Mouse (Mus musculus) skeletal muscle tissue, adult 2 months (tissue): ENCODE measurements at regions not wholly inside any gene's neighbourhood (a gene's known extent, or its start where the extent isn't known, plus 50 kb on each side); places are given as distances from the start of the nearest gene placed in this dataset.
A peak's percentile ranks its signal among the peaks of the same experiment; 100 is the strongest.

Experiments used
- DNase-seq: peaks from one replicate; pipeline ENCODE4 v3.0.0-alpha.2; 2012; ENCODE audit warnings: low read depth, low spot score

DNA sequence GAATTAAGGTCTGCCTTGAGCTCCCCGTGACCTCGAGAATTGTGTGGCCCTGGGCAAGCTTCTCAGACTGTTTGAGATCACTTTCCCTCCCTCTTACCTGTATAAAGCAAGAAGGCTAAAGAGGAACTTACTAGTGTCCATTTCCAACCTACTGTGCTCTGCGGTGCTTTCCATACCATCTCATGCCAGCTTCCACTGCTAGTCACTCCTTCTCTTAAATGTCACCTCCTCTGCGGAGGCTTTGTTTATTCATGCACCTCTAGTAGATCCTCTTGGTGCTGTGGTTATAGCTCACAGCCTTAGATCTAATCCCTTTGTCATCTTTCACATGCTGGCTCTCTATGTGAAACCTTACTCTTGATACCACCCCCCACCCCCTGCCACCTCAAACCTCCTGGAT lies 2310.3 kb upstream of the Lrrc6 start:
- no peak for DNase-seq

DNA sequence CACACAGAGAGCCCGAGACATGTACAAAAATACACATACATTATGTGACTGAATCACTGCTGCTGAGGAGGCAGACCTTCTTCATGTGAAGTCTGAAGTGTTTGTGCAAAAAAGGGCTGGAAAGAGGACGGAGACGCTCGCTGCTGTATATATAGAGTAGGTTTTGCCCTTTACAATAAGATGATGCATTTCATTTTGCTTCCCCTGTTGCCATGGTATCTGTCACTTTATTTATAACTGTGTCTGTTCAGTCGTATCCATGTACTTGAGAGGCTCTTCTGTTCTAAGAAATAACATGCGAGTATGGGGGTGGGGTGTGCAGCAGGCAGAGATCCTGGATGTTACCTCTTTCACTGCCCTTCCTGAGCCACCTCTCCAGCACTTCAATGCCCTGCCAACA lies 2309.9 kb upstream of the Lrrc6 start:
- no peak for DNase-seq

DNA sequence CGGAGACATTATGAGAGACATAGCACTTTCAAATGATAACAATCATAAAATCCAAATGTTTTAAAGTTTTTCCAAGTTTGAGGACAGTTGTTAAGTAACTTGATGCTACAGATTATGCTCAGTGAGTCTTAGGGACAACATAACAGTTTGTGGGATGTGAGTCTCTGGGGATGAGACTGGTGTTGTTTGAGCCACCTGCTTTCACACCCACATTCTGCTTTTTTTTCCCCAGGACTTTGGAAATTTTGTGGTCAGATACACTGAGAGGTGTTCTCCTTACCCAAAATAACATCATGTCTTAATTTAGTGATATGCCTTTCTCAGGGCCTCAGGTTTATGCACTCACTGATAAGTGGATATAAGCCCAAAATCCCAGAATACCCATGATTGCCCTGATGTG lies 2307.5 kb upstream of the Lrrc6 start:
- DNase-seq: no peak

DNA sequence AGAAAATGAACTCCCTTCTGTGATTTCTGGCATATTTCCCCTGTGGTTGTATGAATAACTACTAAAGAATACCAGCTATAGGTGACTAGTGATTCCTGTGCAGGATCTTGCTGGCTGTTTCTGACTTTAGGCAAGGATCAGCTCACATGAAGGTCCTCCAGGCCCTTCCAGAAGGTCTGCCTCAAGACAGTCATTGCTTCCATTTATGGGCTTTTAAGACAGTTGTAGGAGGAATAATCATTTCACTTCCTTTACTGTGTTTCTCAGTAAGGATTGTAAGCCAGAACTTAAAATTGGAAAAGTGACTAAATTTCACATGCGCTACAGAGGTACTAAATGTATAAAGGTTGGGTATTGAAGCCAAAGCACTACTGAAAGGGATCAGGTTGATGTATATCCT lies 2303.5 kb upstream of the Lrrc6 start:
- no peak for DNase-seq

DNA sequence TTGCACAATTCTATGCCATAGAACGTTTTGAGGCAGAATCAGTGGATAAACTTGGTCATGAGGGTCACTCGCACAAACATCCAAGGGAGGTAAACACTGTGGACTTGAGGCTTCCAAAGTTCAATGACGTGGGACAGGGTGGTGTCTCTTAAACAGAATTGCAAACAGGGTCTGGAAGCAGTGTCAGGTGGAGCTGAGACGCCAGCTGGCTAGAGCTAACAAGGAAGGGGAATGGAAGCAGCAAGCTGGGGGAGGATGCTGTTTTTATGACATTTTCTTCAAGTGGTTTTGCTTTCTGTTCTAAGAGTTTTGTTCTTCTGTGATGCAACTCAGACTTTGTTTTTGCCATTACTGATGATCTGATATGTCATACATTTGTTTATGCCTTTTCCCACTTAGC lies 2301.1 kb upstream of the Lrrc6 start:
- no peak for DNase-seq

DNA sequence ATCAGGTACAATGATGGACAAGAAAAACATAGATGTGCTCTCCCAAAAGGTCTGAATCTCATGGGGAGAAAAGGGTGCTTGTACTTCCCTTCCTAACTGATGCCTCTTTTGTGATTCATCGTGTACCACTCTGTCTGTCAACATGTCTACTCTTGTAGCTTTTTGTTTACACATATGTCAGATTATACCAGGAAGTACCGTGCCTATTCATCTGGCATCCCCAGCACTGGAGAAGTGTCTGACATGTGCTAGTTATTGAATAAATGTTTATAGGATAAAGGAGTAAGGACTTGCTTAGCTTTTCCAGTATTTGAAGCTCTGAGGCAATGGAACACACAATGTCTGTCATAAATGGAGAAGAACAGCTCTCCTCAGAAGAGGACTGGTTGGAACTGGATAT lies 2296.7 kb upstream of the Lrrc6 start:
- DNase-seq: no peak

DNA sequence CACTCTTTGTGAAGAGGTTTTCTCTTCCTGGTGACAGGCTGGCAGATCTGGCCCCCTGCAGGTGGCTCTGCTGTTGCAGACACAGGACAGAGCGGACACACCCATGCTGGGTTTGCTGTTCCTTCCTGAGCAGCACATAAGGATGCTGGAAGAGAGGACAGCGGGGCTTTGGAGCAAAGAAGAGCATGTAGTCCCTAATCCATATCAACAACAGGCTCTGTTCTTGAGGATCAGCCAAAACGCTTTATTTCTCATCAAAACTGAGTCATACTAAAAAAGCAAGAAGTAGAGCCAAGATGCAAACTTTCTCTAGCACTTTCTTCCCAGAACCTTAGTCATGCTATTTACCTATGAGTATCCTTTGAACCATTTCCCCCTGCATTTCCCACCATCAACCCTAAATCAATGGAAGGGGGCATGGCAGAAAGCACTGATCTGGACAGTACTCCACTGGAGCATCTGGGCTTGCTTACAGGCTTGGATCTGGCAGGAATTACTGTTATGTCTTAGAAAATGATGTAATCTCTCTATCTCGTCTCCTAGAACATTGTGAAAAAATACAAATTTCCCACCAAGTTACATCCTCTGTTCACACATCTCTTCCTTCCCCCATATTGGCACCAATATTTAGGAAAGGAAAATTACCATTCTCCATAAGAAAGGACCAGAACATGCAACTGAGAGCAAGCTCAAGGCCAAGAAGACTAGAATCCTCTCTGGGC lies 2294.7 kb upstream of the Lrrc6 start:
- DNase-seq: peak; percentile 23

DNA sequence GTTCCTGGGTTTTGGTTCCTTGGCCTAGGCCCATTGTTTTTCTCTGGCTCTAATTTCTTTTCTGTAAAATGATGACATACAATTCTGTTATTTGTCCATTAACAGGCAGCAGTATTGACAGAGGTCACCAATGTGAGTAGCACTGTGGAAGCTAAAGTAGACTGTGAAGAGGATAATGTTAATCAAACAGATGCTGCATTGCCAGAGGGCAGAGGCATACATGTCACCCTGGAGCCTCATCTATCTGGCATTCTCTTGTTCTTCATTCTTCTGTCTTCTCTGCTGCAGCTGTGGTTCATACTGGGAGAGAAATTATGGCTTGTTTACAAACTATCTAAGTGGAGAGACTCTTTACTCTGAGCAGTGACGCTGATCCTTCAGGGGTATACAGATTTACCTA lies 2259.2 kb upstream of the Lrrc6 start:
- no peak for DNase-seq

DNA sequence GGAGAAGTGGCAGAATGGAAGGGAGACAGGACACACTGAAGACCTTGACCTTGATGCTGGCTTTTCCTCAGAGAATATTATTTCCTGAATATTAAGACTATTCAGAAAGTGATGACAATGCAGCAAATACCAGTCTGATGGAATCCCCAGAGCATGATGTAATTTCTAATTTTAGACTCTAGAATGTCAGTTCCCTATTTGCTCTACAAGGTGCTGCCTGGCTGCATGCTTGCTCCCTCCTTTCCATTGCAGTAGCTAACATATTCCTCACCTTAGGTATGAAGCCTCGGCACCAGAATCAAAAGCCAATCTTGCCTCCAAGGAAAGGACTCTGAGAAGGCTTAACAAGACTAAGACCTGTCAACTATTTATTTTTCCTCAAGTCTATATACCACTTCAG lies 2254.5 kb upstream of the Lrrc6 start:
- no peak for DNase-seq

DNA sequence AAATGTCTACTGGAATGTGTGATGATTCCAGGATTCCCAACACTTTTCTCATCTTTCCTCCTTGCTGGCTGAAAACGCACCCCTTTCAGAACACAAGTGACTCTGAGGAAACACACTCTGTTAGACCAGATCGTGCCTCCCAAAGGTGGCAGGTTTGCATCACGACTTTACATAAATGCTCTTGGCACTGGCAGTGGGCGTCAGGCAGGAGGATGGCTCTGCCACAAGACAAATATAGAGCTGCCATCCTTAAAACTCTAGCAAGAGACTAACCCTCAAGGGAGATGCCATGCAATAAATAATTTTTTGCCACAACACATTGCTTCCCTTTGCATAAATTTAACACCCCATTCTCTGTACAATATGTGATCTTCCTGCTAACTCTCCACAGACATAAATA lies 2254.1 kb upstream of the Lrrc6 start:
- no peak for DNase-seq

DNA sequence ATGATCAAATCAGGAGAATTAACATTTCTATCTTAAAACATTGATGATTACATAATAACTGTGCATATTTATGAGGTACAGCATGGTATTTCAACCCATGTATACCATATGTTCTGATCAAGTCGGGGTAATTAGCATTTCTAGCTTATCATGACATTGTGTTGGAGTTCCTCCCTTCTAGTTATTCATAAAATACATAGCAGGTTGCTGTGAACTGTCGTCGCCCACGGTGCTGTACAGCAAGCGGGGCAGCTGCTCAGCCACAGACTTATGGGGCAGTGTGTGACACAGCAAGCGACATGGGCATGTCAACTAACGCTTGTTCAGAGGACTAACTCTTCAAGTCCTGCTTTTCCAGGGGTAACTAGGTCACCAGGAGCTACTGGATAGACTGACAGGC lies 2238.6 kb upstream of the Lrrc6 start:
- no peak for DNase-seq

DNA sequence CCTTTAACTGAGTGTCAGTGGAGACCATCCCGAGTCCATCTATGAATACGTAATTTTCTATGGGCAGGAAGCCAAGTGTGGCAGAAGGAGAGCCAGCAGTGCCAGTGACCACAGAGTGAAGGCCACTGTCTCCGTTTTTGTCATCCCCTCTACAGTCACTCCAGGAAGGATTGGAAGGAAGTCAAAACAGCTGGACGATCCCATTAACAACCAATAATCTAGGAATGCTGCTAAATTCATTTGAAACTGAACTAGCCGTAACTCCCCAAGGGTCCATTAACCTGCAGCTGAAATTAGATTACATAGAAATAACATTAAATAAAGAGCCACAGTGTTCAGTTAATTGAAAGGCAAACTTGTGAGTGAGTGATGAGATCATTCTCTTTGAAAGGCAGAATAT lies 2220.5 kb upstream of the Lrrc6 start:
- DNase-seq: no peak

DNA sequence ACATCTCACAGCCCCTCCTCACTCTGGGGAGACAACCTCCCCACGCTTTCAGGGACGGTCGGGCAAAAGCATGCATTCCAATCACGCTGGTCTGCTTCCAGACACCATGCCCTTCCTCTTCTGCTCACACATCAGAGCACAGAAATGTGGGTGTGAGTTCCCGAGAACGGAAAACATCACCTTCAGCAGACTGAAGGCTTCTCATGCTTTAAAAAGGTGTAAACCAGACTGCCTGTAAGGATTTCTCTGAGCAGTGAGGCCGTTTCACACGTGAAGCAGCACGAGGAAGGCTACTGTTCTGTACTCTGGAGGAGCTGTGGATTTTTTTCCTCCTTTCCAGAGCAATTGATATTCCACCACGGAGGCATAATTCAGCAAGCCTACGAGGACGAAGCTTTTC lies 2218.8 kb upstream of the Lrrc6 start:
- DNase-seq: no peak

DNA sequence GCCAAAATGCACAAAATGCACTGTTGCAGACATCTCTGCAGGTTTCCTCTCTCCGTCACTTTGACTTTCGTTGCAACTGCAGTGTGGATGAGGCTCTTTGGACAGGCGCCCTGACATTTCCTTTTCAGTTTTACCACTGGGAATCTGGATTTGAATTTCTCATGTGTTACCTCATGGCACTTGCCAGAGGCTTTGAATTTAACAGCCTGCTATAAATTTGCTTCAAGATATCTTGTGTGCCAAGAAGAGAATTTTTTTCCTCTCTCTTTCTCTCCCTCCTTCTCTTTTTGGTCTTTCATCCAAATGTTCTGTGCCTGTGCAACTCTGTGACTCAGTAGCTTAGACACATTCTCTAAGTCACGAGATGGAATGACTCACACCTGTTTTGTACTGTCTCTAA lies 2213.6 kb upstream of the Lrrc6 start:
- no peak for DNase-seq

DNA sequence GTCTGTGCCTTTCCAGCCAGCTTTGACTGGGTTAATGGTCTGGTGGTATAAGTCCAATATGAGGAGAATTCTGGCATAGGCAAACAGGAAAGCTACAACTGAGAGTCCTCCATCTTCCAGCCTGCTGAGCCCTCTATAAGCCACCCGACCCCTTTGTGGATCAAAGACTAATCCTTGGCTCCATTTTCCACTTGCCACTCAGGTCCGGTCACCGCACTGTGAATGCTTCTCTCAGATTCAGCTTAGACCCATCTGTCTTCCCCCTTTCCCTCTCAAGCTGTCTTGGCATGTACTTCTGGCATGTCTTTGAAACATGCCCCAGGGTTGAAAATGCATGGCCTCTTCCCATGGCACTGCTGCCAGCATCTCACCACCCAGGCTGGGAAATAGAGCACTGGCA lies 2206.6 kb upstream of the Lrrc6 start:
- DNase-seq: no peak

DNA sequence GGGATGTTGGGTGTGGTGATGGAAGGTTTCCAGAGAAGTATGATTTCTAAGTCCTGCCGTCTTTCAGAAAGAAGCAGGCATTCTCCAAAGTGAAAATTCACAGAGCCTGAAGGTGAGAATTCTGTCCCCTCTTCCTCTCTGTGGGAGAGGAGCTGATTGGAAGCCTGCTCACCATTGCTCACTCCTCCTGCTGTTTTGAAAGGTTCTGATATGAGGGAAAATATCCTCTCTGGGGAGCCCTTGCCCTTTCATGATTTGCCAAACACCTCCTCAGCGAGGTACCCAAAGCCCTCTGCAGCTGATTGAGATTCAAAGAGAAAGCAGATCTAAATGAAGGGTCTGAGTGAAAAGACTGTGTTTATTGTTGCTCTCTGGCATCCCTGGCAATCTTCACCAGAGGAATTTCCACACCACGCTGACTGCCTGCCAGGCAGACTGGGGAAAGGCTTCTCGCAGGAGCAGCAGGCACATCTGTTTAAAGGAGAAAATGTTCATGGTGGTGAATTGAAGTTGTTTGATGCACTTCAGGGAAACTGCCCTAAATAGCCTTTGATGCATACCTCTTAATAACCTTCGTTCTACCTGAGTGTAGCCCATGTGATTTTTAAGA lies 2194.4 kb upstream of the Lrrc6 start:
- DNase-seq: no peak

DNA sequence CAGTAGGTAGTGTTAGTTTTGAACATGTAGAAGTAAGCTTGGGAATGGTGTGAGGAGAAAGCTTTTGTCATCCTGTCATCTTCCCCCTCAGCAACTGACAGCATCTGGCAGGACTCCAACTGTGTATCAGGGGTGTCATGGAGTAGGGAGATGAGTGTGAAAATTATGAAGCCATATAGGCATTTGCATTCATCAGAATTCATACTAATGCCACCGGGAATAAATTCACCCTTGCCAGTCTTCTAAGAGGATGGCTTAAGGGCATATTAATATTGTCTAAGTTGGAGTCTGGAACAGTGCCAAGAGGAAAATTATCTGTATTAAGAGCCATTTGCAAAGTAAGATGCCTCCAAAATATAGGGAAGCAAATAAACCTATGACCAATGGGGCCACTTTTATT lies 2166.8 kb upstream of the Lrrc6 start:
- no peak for DNase-seq

DNA sequence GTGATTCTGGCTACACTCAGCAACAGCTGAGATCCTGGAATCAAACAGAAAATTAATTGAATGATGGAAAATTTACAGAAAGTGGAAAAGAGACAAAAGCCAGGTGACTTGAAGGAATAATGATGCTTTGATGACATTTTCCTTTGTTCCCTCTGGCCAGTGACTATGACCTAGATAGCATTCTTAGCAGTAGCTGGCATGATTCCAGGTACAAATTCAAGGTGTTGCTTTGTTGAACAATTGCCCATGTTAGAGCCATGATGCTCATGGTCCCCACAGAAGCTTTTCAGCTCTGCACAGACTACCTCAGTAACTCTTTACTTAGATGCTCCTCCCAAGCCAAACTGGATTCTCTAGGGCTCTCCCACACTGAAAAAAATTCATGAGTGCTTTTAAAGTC lies 2164.6 kb upstream of the Lrrc6 start:
- no peak for DNase-seq

DNA sequence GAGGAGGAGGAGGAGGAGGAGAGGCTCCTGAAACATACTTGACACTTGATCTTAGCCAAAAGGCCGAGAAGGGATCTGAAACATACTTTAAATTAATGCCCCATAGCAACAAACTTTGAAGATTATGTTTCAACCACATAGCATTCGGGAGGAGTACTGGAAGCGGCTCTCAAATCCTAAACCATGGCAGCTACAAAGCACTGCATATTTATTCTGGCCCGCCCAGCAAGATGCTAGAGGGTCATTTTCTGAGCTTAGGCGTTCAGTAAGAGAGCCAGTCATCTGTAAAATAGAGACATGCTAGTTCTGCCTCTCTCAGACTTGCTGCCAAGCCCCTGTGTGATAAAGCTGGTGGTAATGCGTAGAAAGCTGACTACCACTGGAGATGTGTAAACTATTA lies 2156.0 kb upstream of the Lrrc6 start:
- no peak for DNase-seq

DNA sequence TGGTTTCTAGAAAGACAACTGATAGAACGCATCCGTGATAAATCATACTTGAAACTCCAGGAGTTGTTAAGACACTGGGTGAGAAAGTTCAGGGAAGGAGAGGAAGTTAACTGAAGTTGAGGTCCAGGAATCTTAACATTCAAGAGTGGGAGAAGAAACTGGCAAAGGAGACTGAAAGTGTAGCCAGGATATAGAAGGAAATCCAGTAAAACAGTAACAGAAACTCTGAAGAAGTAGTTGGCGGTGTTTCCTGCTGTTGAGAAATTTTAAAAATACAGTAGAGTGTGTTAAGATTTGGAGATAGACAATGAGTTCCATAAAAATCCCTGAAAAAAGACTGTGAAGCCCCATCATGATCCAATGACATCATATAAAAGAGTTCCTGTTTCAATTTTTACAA lies 2154.3 kb upstream of the Lrrc6 start:
- no peak for DNase-seq

DNA sequence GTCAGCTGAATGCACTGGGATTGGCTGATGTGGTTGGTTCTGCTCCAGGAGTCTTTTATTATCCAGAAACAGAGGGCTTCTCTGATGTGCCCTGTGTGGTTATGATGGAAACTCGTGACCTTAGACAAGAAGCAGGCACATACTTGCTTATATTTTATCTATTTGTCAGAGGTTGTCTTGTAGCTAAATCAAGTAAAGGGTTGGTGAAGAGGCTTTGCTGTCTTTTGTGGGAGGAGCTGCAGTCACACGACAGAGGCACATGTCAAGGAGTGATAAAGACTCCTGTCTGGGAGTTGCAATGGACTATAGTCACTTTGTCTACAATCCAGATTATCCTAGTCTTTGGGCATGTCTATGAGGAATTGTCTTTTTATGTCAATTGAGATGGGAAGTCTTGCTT lies 2149.9 kb upstream of the Lrrc6 start:
- DNase-seq: no peak

DNA sequence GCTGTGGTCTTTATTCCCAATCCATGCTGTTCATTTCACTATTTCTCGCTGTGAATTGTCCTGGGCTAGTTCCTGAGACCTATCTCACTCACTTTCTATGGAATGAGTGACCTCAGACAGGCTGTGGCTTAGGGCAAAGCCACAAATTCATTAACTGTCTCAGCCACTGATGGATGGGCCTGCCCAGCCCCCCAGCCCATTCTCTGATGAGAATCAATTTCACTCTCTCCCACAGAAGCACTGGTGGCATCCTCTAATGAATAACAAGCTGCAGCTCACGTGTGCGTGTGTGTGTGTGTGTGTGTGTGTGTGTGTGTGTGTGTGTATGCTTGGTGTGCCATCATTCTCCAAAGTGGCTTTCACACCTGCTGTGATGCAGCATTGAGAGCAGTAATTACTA lies 2149.3 kb upstream of the Lrrc6 start:
- DNase-seq: no peak

DNA sequence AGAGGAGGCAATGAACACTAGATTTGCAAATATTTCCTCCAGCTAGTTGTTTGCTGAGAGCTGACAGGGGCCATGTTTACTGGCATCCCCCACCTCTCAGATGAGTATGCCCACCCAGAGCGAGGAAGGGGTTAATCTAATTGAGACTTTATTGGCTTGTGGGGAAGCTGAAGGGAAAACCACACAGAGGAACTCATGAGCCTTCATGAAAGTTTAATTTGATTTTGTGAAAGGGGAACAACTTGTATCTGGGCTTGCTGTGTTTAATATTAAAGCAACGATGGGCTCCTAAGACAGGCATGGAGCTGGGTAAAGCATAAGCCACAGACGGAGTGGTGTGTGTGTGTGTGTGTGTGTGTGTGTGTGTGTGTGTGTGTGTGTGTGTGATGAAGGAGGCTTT lies 2146.2 kb upstream of the Lrrc6 start:
- no peak for DNase-seq

DNA sequence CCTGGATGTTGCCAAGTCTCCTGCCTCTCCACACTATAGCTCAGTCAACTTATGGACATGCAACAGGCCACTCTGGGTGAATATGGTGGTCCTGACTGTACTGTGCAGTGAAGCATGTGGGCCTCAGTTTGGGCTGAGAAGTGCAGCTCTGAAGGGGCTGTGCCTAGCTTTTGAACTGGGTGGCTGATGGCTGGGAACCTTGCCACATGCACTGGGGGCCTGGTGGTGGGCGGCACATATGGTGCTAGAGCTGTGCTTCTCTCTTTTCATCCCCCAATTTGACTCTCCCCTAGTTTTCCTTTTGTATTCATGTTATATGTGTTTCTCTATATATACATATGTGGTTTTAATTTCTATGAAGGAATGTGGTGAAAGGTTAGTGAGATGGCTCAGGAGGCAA lies 2144.2 kb upstream of the Lrrc6 start:
- no peak for DNase-seq
